In the genomic region with DNA sequence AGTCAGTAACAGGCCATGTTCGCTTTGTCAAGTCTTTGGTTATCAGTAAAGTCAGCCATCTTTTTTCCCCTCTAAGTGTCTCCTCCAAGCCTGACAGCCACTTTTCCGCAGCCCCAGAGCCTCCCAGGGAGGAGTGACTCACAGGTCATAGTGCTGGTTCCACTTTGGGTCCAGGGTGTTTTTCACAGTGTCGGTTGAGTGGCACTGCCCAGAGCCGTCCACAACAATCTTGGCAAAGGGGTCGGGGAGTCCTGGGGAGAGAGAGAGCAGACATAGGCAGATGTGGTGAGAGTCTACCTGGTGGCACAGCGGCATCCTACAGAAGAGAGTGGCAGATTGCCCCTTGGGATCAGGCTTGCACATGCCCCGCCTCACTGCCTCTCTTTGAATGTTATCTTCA, we compare ENCODE assay signal across 15 mouse cellular contexts.
"Had no signal": no experiment of that assay in that cellular context is flagged by ENCODE, and none has a peak within 500 bp of the region (broad histone marks: within the 10 kb centered on the region; RNA-seq: fewer than 3 reads in every experiment).

No protein-coding gene starts in this region.

- H3K4me1 ChIP-seq: liver, embryonic 15.5 days; stomach, embryonic 15.5 days had no signal

- H3K4me2 ChIP-seq: liver, embryonic 11.5 days; liver, embryonic 15.5 days; neural tube, embryonic 12.5 days; stomach, embryonic 15.5 days had no signal

- H3K27ac ChIP-seq: left cerebral cortex, adult 2 months; limb, embryonic 10.5 days; liver, embryonic 15.5 days; midbrain, embryonic 10.5 days; neural tube, embryonic 12.5 days; stomach, embryonic 15.5 days had no signal

- H3K27me3 ChIP-seq: liver, embryonic 15.5 days; neural tube, embryonic 12.5 days; stomach, embryonic 15.5 days had no signal

- H3K36me3 ChIP-seq: liver, embryonic 15.5 days had no signal

- H3K9ac ChIP-seq: liver, embryonic 15.5 days; neural tube, embryonic 12.5 days; stomach, embryonic 15.5 days had no signal

- H3K9me3 ChIP-seq: limb, embryonic 10.5 days; liver, embryonic 15.5 days; midbrain, embryonic 10.5 days; neural tube, embryonic 12.5 days; stomach, embryonic 15.5 days had no signal

- DNase-seq: kidney, adult 9 months; lung, adult 2 months; lung, postnatal 10 days; lung, postnatal 4 days; midbrain, embryonic 14.5 days; right cerebral cortex, postnatal 14 days; thymus, postnatal 4 days had no signal

- H3K4me3 ChIP-seq: left cerebral cortex, adult 2 months; limb, embryonic 10.5 days; liver, embryonic 15.5 days; midbrain, embryonic 10.5 days; myocyte; neural tube, embryonic 12.5 days; stomach, embryonic 15.5 days had no signal
